Mouse (Mus musculus) liver (tissue): ENCODE data around the gene Tent5a.

ENCODE experiments used
- DNase-seq: peaks from one replicate; pipeline ENCODE4 v3.0.0-alpha.2; 2020; ENCODE audit warnings: mixed read lengths

The Tent5a gene

GRCm38 (mm10) chr9:85327242-85328211 lies at the start of gene Tent5a:
Gene Tent5a (minus strand): TSS chr9:85327348.
- peak; percentile 88 for DNase-seq

GRCm38 (mm10) chr9:85376643-85377307 lies 49.6 kb upstream of the Tent5a start:
- DNase-seq = no peak

GRCm38 (mm10) chr9:85375152-85375551 lies 48.0 kb upstream of the Tent5a start:
- DNase-seq = no peak

GRCm38 (mm10) chr9:85372034-85372433 lies 44.9 kb upstream of the Tent5a start:
- DNase-seq = no peak

GRCm38 (mm10) chr9:85369512-85369911 lies 42.4 kb upstream of the Tent5a start:
- no peak for DNase-seq

- no peak for DNase-seq
Measured at GRCm38 (mm10) chr9:85357154-85357860, 30.2 kb upstream of the Tent5a start.

GRCm38 (mm10) chr9:85355559-85355958 lies 28.4 kb upstream of the Tent5a start:
- DNase-seq = no peak

- no peak for DNase-seq
Measured at GRCm38 (mm10) chr9:85347823-85348523, 20.8 kb upstream of the Tent5a start.

GRCm38 (mm10) chr9:85342892-85343785 lies 16.0 kb upstream of the Tent5a start:
- DNase-seq = no peak

GRCm38 (mm10) chr9:85340303-85340702 lies 13.2 kb upstream of the Tent5a start:
- no peak for DNase-seq

GRCm38 (mm10) chr9:85336046-85336445 lies 8.9 kb upstream of the Tent5a start:
- DNase-seq = no peak

GRCm38 (mm10) chr9:85331521-85331920 lies 4.4 kb upstream of the Tent5a start:
- no peak for DNase-seq

- DNase-seq = peak; percentile 85
Measured at GRCm38 (mm10) chr9:85328259-85328658, 1.1 kb upstream of the Tent5a start.

- peak; percentile 43 for DNase-seq
Measured at GRCm38 (mm10) chr9:85326292-85327241, 581 bp downstream of the Tent5a start.

GRCm38 (mm10) chr9:85325201-85325868 lies 1.8 kb downstream of the Tent5a start:
- DNase-seq = peak; percentile 16

GRCm38 (mm10) chr9:85324158-85324875 lies 2.8 kb downstream of the Tent5a start:
- DNase-seq = no peak

GRCm38 (mm10) chr9:85320167-85320951 lies 6.8 kb downstream of the Tent5a start:
- no peak for DNase-seq

GRCm38 (mm10) chr9:85316122-85316521 lies 11.0 kb downstream of the Tent5a start:
- DNase-seq = no peak
